Mouse (Mus musculus) embryo, embryonic 10 days (tissue): ENCODE measurements at regions not wholly inside any gene's neighbourhood (a gene's known extent, or its start where the extent isn't known, plus 50 kb on each side); places are given as distances from the start of the nearest gene placed in this dataset.
A peak's percentile ranks its signal among the peaks of the same experiment; 100 is the strongest.
"Not testable (repeated sequence)": the region's sequence is repeated elsewhere in the genome, so short reads cannot be mapped to it uniquely, and the experiment has no call there.

ENCODE experiments used
- DNase-seq: peaks from one replicate; pipeline ENCODE4 v3.0.0-alpha.2; 2015; ENCODE audit warnings: low spot score

- DNase-seq = no peak
These were observed 1638.0 kb downstream of the Car8 start for GRCm38 (mm10) chr4:6600766-6601367.

- DNase-seq = no peak
These were observed 1642.5 kb downstream of the Car8 start for GRCm38 (mm10) chr4:6596321-6596720.

GRCm38 (mm10) chr4:6592890-6593289, 1646.0 kb downstream of the Car8 start:
- DNase-seq = not testable (repeated sequence)

DNA sequence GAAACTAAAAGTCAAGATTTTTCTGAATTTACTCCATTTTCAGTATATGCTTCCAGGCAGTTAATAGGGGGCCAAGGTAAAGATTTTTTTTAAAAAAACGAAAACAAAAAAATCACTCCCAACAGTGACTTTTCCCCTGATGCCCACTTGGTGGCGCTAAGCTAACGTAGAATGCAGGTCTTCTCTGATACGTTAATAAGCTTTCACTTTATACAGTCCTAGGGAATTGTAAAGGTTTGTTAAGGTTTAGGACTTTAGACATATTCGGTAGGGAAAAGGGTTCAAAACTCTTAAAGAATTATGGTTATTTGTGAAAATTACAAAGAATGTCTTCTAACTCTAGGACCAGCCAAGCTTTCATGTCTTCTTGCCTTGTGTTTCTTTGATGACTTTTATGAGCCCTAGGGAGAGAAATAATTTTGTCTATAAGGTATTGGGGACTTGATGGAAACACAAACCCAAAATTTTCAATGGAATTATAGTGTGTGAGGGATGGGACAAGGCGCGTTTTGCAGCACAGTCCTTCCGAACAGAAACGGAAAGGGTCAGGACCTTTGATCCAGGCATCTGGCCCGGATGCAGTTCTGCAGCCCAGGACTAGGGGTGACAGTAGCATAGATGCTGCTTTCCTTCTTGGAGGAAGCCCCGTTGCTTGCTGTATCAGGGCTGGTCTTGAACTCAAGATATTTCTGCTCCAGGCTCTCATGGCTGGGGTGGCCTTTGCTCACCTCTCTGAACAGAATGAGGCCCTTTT, 1677.1 kb downstream of the Car8 start:
- DNase-seq = peak; percentile 73

DNA sequence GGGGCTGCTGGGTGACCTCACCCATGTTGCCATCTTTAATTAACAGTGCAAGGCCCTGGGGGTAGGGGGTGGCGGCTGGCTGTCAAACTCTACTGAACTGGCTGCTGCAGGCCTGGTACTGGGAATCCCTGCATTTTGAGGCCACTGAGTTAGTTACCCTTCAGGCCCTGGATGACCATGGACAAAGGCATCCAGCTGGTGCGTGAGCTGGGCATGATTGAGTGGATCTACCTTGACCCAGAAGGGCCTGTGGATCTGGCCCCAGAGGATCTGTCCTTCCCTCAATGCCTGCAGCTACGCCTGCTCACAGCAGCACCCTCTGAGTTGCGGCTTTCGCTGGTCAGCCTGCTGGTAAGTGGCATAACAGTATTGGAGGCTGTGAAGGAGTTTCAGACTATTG, 1699.2 kb downstream of the Car8 start:
- no peak for DNase-seq

DNA sequence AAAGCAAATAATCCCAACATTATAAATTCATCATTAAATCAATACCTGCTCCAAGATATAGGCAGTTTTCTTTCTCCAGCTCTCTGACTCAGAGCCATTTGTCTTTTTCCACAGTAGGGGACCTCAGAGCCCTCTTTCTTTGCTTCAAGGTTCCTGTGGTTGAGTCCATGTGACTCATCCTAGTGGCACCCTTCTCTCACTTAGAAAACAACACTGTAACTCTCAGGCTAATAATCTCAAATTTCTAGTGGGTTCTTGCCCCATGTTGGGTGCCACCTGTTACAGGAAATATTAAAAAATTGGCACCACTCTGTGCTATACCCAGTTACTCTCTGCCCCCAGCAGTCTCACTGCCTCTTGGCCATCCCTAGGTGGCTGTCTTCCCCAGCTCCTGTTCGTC, 1706.4 kb downstream of the Car8 start:
- DNase-seq = no peak

GRCm38 (mm10) chr4:6517626-6518025, 1721.2 kb downstream of the Car8 start:
- no peak for DNase-seq

- peak; percentile 89 for DNase-seq
These were observed 1721.7 kb upstream of the Impad1 start for GRCm38 (mm10) chr4:6514823-6515222.

GRCm38 (mm10) chr4:6513635-6514034, 1720.5 kb upstream of the Impad1 start:
- no peak for DNase-seq

DNA sequence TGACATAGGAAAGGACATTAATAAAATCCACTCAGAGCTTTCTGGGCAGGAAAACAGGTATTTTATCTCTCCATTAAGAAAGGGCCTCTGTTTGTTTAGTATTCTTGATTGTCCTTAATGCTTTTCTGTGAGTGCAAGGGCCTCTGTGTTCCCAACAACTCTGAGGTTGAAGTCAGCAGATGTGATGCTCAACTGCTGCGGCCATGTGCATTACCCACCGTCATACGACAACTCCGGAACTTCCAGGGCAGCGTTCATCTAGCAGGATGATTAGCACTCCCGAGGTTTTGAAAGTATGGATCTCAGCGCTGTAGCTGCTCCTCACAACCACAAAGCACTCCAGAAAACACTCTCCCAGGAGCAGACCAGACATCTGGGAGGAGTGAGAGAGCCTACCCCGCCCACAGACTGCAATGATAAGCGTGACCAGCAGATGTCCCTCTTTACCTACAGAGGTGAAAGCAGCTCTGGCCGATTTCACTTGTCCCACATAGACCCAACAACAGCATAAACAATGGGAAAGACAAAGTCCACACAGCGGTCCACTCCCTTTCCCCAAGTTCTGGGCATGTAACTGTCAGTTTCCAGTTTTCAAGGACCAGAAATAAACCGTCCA, 1719.7 kb upstream of the Impad1 start:
- peak; percentile 87 for DNase-seq

DNA sequence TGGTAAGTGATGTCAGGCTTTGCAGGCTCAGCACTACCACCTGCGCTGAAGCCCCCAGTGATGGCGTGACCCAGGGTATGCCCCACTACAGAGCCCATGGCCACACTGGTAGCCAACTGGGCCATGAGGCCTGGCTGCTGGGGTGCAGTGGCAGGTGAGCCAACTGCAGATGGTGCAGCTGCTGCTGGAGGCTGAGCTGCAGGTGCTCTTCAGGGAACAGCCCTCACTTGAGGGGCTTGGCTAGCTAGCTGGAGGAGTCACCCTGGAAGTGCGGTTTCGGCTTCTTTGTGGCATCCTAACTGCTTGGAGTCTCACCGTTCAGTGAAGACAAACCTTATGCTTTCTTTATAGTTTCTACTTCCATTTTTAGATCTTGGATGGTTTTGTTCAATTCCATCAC, 1714.9 kb upstream of the Impad1 start:
- DNase-seq = no peak
